Mouse (Mus musculus) mature B cell (primary cell): Measurements from ENCODE around the gene A830018L16Rik.

Source experiments
- in situ Hi-C: fragments of 300-500 bp; cut with MboI; formaldehyde crosslinking; loops from 2 replicates; pipeline ENCODE4 v1.14.3; 2019

A830018L16Rik gene

DNA sequence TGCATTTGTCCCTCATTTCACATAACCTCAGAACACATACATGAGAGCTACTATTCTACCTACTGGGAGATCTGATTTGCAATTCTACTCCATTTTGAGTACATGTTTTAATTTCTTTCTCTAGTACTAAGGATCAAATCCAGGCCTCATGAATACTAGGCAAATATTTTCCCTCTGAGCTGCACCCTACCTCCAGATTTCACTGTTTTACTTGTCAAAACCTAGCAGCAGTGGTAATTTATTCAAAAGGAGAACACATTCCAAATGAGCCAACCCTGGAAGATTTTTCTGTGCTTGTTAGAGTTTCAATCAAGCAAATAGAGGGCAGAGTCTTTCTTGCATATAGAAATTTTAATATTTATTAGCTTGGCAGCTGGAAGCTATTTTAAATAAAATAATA lies 238.9 kb downstream of the A830018L16Rik start:
- in situ Hi-C loops: no loop called here

DNA sequence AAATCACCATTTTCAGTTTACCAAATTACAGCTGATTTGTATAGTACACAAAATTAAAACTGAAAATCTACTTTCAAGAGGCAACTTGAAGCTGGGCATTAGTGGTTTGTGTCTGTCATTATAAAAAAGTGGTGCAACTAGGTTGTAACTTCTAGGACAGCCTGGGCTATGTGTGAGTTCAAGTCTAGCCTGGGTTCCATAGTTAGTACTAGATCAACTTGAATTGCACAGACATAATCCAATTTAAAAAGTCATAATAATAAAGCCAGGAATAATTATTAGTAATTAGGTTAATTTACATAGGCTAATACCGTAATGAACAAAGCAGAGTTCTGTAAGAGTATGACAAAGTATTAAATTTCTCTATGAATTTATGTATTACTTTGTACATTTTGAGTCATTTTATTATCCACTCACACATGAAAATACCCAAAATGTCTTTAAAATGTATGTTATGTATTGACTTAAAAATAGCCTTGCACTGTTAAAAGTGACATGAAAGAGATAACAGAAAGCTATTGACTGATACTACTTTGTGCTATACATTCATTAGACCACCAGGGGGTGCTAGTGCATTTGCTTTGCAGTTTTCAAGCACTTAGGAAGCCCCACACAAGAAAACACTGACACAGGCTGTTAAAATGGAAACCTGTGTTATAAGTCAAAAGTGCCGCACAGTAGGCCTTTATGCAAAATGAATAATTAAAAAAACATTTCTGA lies 243.6 kb downstream of the A830018L16Rik start:
- in situ Hi-C loops: no loop called here

DNA sequence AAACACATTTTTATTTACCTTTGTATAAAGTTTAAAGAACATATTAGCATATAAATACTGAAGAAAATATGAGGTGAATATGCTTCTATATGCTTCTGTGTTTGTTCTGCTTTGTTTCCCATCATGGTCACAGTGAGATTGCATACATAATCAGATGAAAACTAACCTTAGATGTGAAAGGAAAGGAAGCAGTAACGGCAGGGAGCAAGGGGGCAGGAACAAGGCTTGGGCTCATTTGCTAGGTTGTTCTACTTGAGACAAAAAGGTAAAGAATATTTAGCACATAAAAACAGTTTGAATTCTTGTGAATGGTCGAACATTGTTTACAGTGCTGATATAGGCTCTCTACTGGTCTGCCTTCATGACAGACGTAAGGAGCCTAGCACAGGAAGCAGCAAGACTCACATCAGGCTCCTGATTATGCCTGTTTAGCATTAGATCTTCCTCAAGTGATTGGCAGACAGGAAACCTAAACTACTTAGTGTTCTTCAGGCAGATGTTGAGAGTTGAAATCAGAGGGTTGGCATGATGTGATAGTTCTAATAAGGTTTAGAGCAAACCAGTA lies 244.2 kb downstream of the A830018L16Rik start:
- in situ Hi-C loops: no loop called here

DNA sequence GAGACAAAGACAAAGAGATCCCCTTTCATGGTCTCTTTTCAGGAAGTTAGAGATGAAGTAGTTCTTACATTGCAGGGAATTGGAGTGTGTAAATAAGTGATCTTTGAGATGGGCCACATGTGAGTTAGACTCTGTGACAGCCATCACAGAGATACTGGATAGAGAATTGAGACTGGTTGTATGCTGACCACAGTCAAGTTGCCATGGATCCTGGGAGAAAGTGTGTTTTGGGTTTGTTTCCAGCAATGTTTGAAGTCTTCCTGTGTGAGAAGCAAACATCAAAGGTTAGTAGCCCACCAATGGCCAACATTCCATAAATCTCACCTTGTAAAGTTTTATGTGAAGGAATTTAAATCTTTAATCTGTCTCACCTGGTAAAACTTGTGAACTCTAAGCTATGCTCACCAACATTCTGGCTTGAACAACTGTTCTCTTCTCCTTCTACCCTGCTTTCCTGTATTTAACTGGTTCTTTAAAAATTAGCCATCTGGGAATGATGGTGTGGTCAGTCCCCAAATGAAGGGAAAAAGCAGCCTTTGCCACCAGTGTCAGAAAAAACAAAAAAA lies 330.9 kb downstream of the A830018L16Rik start:
- in situ Hi-C loops: no loop called here

DNA sequence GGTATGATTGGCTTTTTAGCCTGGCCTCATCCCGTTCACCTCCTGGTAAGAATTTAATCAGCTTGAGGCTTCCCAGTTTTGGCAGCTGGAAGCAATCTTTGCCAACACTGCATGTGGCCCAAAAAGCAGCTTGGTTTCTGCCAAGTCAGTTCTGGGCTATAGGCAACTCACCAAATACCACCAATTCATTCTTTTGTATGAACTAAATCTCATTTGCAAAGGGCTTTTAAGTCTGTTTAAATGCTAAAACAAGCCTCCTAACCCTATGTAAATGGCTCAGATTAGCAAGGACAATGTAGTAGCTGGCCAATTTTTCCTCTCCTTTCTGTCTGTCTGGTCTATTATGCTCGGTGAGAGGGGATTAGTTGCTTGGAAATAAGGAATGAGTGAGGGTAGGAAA lies 334.5 kb downstream of the A830018L16Rik start:
- in situ Hi-C loops: no loop called here

DNA sequence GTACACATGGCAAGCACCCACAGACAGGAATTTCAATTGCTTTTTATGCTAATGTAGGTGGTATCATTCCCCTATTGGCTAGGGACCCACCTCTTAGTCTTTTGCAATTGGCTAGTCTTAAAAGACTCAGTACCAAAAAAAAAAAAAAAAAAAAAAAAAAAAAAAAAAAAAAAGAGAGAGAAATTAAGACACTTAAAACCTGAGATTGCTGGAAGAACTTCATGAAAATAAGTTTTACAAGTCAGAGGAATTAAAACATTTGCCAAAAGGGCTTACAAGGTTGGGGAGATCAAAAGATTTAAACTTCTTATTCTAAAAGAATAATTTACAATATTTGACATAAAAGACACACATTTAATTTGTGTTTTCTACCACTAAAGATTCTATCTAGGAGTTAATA lies 336.2 kb downstream of the A830018L16Rik start:
- in situ Hi-C loops: no loop called here

DNA sequence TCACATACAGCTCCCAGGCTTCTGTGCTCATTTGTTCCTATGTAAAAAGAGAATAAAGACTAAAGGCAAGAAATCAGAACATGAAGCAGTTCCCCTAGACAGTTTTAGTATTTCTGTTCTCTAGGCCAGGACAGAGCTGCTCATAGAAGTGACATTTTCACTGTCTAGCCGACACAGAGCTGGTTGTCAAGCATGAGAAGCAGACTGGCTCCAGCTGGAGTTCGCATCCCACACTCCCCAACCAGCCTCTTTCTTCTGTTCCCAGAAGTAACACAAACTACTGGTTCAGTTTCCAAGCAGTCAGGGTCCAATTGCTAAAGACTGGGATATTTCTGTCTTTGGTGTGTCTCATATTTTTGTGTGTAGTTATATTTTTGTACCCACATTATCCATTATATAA lies 336.7 kb downstream of the A830018L16Rik start:
- in situ Hi-C loops: no loop called here

DNA sequence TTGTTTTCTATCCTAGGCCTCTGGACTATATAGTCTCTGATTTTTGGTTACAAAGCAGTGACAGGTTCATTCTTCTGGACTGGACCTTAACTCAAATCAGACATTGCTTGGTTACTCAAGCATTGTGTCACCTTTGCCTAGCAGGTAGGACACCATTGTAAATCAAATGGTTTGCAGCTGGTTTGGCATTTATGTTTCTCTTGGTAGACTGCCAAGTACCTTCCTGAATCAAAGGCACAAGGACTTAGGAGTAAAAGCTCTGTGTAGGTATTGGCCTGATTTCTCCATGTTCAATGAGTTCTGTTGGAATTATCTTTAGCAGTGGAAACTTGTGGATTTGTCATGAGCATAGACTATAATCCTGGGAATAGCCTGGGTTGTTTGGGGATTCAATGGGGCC lies 338.1 kb downstream of the A830018L16Rik start:
- in situ Hi-C loops: no loop called here

DNA sequence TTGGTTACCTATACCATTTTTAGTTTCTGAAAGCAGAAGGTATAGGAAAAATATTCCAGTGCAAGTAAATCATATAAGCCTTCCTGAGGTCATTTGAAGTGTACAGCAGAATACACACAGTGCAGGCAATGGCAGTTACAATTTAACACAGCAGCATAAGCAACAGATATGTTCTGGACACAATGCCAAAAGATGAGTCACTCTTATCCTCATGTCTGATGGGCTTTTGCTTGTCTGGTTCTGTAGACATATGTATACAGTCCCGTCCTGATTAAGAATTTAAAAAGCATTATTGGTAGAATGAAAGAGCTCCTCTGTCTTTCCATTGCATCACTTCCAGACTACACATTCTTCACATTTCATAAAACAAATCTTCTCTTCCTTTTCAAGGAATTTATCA lies 374.4 kb downstream of the A830018L16Rik start:
- in situ Hi-C loops: no loop called here

DNA sequence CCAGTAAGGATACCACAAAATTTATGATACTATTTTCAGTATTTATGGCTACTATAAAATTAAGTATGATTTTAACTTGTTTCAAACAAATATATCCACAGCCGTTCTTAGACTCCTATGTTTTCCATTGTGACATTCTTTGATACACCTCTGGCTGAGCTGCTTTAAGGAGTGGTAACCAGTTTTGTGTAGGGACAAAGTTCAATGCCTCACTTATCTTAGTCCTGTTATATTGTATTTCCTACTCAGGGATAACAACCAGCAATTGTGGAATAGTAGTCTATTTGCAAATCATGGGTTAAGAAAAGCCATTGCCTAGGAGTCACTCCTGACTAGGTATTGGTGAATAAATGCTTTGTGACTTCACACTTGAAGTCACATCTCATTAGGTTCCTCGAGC lies 378.9 kb downstream of the A830018L16Rik start:
- in situ Hi-C loops: no loop called here

DNA sequence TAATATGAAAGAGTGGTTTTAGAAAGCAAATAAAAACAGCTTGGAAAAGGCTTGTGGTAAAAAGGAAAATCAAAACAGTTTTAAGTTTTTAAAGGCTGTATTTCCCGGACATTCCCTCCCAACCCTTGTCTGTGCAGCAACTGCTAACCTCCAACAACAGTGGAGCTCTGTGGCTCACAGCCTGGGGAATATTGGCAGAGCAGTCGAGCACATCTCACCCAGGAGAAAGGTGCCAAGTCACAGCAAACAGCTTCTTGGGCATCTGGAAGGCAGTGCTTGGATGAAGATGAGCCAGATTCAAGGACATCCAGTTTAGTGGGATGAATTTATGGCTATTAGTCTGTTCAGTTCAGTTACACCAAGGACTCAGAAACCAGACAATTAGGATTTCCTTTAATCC lies 381.8 kb downstream of the A830018L16Rik start:
- in situ Hi-C loops: no loop called here

DNA sequence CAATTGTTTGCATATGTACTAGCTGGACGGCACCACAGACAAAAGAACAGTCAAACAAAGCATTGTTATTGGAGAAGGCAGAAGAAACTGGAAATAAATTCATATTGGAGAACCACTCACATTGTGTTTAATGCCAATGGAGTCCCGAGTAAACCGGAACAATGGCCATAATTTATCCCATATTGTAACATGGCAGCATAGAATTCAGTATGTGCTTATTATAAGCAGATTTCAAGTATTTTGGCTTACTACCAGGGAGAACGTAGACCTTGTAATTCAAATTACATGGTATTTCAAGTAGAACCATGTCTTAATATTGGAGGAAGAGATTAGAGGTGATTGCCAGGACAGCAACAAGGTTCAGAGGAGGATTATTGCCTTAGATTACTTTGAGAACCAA lies 458.9 kb downstream of the A830018L16Rik start:
- in situ Hi-C loops: no loop called here

DNA sequence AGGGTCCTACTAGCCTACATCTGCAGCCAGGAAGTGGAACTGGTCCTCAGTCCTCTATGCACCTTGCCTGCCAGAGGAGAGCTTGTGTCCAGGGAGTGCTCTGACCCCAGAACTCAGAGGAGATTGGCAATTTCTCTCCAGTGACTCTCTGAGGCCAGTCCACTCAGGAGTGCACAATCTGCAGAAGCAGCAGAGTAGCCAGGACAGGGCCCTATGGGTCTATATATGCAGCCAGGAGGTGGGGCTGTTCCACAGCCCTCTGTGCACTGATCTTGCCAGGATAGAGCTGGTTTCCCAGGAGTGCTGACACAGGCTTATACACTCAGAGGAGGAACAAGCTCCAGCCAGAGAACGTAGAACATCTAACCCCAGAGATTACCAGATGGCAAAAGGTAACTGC lies 459.7 kb downstream of the A830018L16Rik start:
- in situ Hi-C loops: no loop called here

DNA sequence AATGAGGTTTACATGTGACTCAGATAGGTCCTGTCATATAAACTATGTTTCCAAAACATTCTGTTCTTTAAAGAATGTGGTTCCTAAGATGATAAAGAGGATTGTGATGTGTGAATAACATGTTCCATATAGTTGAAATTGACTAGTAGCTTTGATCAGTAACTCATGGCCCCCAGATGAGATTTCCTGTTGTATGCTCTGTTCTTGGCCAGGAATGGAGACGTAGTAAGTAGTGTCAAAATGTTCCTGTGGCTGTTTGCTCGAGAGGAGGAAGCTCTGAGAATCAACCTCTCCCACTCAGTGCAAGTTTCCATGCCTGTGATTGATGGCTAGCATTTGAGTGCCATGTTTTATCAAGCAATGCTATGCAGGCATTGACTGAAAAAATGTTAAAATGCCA lies 467.8 kb downstream of the A830018L16Rik start:
- in situ Hi-C loops: no loop called here

DNA sequence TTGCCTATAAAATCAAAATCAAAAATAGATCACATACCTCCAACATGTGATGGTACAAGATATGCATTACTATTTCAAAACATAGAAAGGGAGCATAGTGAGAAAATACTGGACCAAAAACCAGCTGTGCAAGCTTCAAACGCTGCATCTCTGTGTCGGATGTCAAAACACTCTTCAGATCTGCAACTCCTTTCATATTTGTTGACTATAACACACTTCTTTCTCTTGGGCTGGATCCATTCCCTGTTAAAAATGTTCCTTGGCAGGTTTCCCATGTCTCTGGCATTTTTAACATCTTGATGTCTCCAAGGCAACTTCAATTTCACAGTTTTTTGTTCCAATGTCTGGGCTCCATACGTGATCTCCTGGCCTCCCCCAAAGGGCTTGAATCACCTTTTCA lies 481.8 kb downstream of the A830018L16Rik start:
- in situ Hi-C loops: no loop called here

DNA sequence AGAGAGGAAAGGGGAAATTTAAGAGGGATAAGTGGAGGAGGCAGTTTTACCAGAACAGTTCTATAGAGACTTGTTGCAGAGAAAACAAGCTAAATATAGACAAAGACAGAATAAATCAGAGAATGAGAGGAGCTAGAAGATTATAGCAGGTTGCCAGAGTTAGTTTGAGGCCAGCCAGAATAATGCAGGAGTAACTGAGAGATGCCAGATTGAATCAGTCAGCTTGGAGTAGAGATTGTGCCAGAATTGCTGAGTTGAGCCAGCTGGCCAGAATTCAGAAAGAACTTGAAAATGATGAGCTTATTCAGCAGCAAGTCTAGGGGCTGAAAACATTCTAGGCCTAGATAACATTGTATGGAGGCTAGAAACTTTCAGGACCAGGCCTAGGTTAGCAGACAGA lies 502.0 kb downstream of the A830018L16Rik start:
- in situ Hi-C loops: no loop called here

DNA sequence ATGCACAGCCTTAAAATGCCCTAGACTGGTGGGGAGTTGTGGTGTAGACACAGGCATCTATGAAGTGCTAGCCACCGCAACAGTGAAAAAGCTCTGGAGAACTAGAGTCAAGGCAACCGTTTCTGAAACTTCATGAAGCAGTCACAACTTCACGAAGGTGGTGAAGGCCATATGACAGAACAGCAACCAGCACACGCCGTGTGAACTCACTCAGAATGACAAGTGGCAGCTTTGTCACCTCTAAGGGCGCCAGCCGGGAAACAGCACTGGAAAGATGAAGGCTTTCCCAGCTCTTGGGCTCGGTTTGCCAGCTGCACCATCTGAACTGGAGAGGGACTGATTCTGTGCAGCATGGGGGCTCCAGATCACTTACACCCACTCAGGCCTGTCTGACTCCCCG lies 523.1 kb downstream of the A830018L16Rik start:
- in situ Hi-C loops: no loop called here

DNA sequence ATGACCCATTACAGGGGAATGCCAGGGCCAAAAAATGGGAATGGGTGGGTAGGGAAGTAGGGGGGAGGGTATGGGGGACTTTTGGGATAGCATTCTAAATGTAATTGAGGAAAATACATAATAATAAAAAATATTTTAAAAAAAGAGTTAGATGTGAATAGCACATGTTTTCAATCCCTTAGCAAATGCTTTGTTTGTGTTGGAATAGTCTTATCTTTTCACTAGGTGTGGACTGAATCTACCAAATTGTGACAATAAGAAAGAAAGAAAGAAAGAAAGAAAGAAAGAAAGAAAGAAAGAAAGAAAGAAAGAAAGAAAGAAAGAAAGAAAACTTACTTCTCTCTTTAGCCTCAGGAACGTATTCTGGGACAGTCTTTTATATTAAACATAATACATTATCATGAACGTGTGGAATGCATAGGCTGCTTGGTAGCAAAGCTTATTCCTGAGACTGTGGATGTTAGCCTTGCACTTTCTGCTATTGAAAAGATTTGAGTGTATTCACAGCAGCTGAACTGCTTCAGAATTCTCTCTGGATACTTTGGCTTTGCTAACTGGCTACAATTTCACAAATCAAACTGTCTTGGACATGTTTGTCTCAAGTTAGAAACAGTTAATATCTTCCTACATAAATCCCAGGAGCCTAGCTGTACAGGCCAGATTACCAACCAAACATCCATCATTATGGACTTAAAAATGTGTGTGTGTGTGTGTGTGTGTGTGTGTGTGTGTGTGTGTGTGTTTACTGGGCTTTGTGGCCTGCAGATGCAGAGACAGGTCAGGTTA lies 545.7 kb downstream of the A830018L16Rik start:
- in situ Hi-C loops: no loop called here

DNA sequence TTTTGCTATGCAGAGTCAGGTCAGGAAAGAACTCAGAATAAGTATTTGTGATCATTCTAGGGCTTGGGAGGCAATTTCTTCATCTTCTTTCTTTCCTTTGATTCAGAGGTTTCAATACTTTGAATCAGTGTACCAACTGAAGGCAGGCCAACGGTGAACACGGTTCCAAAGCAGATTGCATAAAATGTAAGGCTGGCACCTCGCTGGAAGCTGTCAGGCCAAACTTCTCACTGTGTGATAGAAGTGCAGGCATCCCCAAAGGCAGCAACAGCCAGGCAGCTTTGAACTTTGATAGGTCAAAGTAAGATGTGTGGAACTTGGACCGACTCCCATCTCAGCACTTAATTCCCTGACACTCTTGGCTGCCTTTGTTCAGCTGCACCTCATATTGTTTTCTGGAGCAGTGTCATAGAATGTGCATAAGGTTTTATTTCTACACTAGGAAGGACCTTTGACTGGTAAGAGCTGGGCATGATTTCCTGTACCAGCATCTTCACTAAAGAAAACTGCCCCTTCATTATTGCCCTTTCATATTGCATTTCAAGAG lies 568.8 kb downstream of the A830018L16Rik start:
- in situ Hi-C loops: no loop called here

DNA sequence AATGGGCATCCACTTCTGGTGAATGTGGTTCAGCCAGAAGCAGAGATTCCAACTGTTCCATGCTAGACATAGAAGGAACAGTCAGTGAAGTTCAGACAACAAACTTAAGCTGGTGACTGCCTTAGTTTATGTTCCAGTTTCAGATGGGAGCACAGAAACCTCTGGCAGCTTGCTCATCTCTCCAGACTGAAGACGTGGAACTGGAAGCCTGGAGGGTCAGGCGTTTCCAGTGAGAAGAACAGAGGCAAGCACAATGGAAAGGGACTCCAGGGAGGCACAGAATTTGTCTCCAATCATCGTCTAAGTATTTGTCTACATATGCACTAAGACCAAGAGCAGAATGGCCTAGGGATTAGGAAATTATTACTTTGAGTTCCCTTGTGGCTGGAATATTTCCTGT lies 576.1 kb downstream of the A830018L16Rik start:
- in situ Hi-C loops: no loop called here

DNA sequence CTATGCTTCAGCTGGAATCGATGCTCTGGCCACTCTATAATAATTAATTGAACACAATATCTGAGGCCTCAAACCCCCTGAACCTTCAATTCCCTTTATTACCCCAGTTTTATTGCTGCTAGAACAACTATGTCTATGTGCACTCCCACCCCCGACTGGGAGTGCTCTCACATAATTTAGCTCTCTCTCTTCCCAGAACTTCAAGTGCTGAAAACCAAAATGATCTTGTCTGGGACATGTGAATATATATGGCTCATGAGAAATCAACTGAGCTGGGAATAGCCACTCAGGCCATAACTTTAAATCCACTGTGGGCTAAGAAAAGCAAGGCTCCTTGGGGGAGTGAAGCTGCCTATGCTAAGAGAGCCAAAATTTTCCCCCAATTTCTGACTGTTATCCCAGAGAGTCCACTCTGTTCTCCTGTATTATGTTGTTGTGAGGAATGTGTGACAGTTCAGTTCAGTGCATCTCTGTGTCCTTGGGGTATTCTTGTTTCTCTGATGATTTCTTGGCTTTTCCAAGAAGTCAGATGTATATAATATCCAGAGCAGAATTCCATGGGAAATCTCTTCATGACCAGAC lies 582.5 kb downstream of the A830018L16Rik start:
- in situ Hi-C loops: no loop called here

DNA sequence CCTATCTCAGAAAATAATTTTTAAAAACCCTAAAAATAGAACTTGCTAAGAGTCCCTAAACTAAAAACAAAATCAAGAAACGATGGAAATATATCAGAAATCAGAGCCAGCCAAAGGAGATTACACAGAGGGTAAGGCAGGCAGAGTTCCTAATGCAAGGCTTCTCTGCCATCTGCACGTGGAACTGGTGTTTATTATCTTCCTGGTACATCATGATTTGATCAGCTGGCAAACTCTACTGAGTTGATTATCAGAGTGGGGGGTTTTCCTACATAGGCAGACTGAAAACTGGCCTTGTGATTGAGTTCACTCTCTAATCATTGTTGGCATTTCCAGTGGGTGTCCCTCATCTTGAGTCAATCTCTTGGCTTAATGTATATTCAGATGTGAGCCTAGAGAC lies 583.7 kb downstream of the A830018L16Rik start:
- in situ Hi-C loops: no loop called here
